Mouse (Mus musculus) cerebellum, adult 2 months (tissue): ENCODE measurements around the gene Tmprss2. TPM values are rescaled to one million over a fixed set of nuclear protein-coding genes. Genes with fewer than 3 reads are reported as not detected.

Source experiments
- DNase-seq, 2 experiments: peaks; one replicate each; pipeline ENCODE4 v3.0.0; 2021
- H3K27ac ChIP-seq: fragments of 200-500 bp; 2 replicates; pipeline ENCODE4 v1.5.1; 2012; ENCODE audit warnings: low read length, control low read depth, inconsistent platforms; ENCODE audit not compliant: insufficient read depth
- H3K27me3 ChIP-seq: fragments of 200-500 bp; 2 replicates; pipeline ENCODE4 v1.6.1; 2012; ENCODE audit warnings: inconsistent platforms, mild to moderate bottlenecking, low read length, moderate library complexity; ENCODE audit not compliant: control insufficient read depth, insufficient read depth
- H3K4me1 ChIP-seq: fragments of 200-500 bp; 2 replicates; pipeline ENCODE4 v1.6.1; 2011; ENCODE audit warnings: low read length; ENCODE audit not compliant: control insufficient read depth, insufficient read depth
- H3K4me3 ChIP-seq: fragments of 200-500 bp; replicated peaks from 2 replicates; pipeline ENCODE3; 2011; ENCODE audit warnings: mild to moderate bottlenecking, low read depth, low read length, control low read depth; ENCODE audit not compliant: insufficient read depth
- CTCF ChIP-seq: fragments of 200-500 bp; IDR thresholded peaks from 2 replicates; pipeline ENCODE4 v1.5.1; 2011; ENCODE audit warnings: low read depth, mild to moderate bottlenecking, control low read depth, low read length, moderate library complexity, borderline replicate concordance; ENCODE audit not compliant: insufficient read depth
- POLR2A ChIP-seq: fragments of 200-500 bp; IDR thresholded peaks from 2 replicates; pipeline ENCODE4 v1.6.1; 2011; ENCODE audit warnings: low read length, control low read depth, borderline replicate concordance; ENCODE audit not compliant: insufficient read depth
- WGBS: fragments of 180-500 bp; shearing (Covaris S2); methylation state at CpG from one replicate; pipeline ENCODE4 v1.1.7; 2018; 5-methylcytosine and 5-hydroxymethylcytosine counted together
- polyA plus RNA-seq: library from polyadenylated mRNA; depleted of rRNA; stranded (reverse); fragments of >200 nt; gene quantifications from 2 replicates; pipeline ENCODE4 v1.2.3, GENCODE M21; 2012

The Tmprss2 gene
- polyA plus RNA-seq, 1 experiment: 0.34 TPM

DNA sequence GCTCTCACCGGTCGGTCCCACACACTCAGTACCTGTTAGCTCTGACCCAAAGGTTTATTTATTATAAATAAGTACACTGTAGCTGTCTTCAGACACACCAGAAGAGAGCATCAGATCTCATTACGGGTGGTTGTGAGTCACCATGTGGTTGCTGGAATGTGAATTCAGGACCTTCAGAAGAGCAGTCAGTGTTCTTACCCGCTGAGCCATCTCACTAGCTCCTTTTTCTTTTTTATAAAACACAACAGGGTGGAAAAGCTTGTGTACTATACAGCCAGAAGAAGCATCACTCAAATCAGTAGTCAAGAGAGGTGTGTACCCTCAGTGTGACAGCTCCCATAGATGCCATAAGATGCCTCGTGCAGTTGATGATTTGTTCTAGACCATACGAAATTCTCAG, 12.2 kb upstream of the Tmprss2 start:
- H3K27ac ChIP-seq: no peak overlapping the region
- TF ChIP-seq POLR2A (no peak), CTCF (no peak)
- no peak overlapping the region for H3K4me3 ChIP-seq
- DNase-seq: no peak
- no peaks in the 10 kb centered on the region for H3K4me1 ChIP-seq
- 76% methylated on average over 6 of the region's 6 CpGs for WGBS
- H3K27me3 ChIP-seq: no peaks in the 10 kb centered on the region

- Histone ChIP-seq H3K4me3 (no peak overlapping the region), H3K4me1 (no peaks in the 10 kb centered on the region), H3K27me3 (no peaks in the 10 kb centered on the region), H3K27ac (no peak overlapping the region)
- no peak for DNase-seq
- 37% methylated on average over 2 of the region's 2 CpGs for WGBS
- TF ChIP-seq POLR2A (no peak), CTCF (no peak)
Observed at GRCm38 (mm10) chr16:97622383-97622889, 11.4 kb upstream of the Tmprss2 start.

- TF ChIP-seq CTCF (no peak), POLR2A (no peak)
- Histone ChIP-seq H3K27me3 (no peaks in the 10 kb centered on the region), H3K4me3 (no peak overlapping the region), H3K4me1 (no peaks in the 10 kb centered on the region), H3K27ac (no peak overlapping the region)
- DNase-seq: no peak
- WGBS: 69% methylated on average over 2 of the region's 2 CpGs
Observed at GRCm38 (mm10) chr16:97618285-97618684, 7.3 kb upstream of the Tmprss2 start.

DNA sequence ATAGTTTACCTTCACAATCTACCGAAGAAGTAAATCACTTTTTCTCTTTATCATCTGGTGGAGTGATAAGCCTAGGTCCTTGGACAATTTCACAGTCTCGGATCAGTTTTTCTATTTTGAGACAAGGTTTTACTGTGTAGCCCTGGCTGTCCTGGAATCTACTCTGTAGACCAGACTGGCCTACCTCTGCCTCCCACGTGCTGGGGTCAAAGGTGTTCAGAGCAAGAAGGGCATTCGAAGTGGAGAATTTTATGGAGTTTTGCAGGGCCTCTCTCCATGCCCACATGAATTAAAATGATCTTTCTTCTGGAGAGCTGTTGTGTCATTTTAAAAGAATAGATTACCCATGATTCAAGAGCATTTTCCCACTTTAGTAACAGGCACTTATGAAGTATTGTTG, 1.0 kb upstream of the Tmprss2 start:
- H3K4me1 ChIP-seq: peaks cover 2% of the 10 kb centered on the region; the same call in 1 of the 2 replicates
- WGBS: 62% methylated on average over 4 of the region's 4 CpGs
- H3K27me3 ChIP-seq: peaks cover 3% of the 10 kb centered on the region; the same call in 1 of the 2 replicates
- DNase-seq: no peak
- TF ChIP-seq CTCF (no peak), POLR2A (no peak)
- H3K27ac ChIP-seq: no peak overlapping the region
- no peak overlapping the region for H3K4me3 ChIP-seq

GRCm38 (mm10) chr16:97610246-97610645, 749 bp downstream of the Tmprss2 start:
- 5% methylated on average over 20 of the region's 20 CpGs for WGBS
- Histone ChIP-seq H3K27ac (no peak overlapping the region), H3K4me1 (peaks cover 2% of the 10 kb centered on the region; the same call in 1 of the 2 replicates), H3K4me3 (no peak overlapping the region), H3K27me3 (peaks cover 3% of the 10 kb centered on the region; the same call in 1 of the 2 replicates)
- DNase-seq: no peak
- TF ChIP-seq POLR2A (no peak), CTCF (no peak)

GRCm38 (mm10) chr16:97609676-97610075, 1.3 kb downstream of the Tmprss2 start:
- peaks cover 3% of the 10 kb centered on the region; the same call in 1 of the 2 replicates for H3K27me3 ChIP-seq
- TF ChIP-seq POLR2A (no peak), CTCF (no peak)
- H3K4me3 ChIP-seq: no peak overlapping the region
- peaks cover 2% of the 10 kb centered on the region; the same call in 1 of the 2 replicates for H3K4me1 ChIP-seq
- WGBS: 86% methylated on average over 2 of the region's 2 CpGs
- H3K27ac ChIP-seq: no peak overlapping the region
- DNase-seq: no peak

GRCm38 (mm10) chr16:97607956-97608355, 3.0 kb downstream of the Tmprss2 start:
- peaks cover 3% of the 10 kb centered on the region; the same call in 1 of the 2 replicates for H3K27me3 ChIP-seq
- peaks cover 2% of the 10 kb centered on the region; the same call in 1 of the 2 replicates for H3K4me1 ChIP-seq
- H3K27ac ChIP-seq: no peak overlapping the region
- no peak overlapping the region for H3K4me3 ChIP-seq
- no peak for DNase-seq
- WGBS: 100% methylated on average over 1 of the region's 1 CpGs
- TF ChIP-seq POLR2A (no peak), CTCF (no peak)

- Histone ChIP-seq H3K27ac (no peak overlapping the region), H3K4me3 (no peak overlapping the region), H3K4me1 (peaks cover 2% of the 10 kb centered on the region; the same call in 1 of the 2 replicates), H3K27me3 (peaks cover 3% of the 10 kb centered on the region; the same call in 1 of the 2 replicates)
- no peak for TF ChIP-seq CTCF
- TF ChIP-seq POLR2A: no peak
- WGBS: 80% methylated on average over 2 of the region's 2 CpGs
- no peak for DNase-seq
Observed at GRCm38 (mm10) chr16:97606829-97607228, 4.2 kb downstream of the Tmprss2 start.
